Mouse (Mus musculus) lung, adult 2 months (tissue): ENCODE data around the gene Calm3. TPM values are rescaled to one million over a fixed set of nuclear protein-coding genes. Genes with fewer than 3 reads are reported as not detected.

Source experiments
- DNase-seq: peaks from one replicate; pipeline ENCODE4 v3.0.0; 2022
- H3K4me1 ChIP-seq: fragments of 200-500 bp; 2 replicates; pipeline ENCODE4 v1.6.1; 2011; ENCODE audit warnings: low read length; ENCODE audit not compliant: control insufficient read depth, insufficient read depth
- H3K4me3 ChIP-seq: fragments of 200-500 bp; replicated peaks from 2 replicates; pipeline ENCODE3; 2011; ENCODE audit warnings: low read depth, mild to moderate bottlenecking, control low read depth, low read length; ENCODE audit errors: extremely low read depth
- CTCF ChIP-seq: fragments of 200-500 bp; IDR thresholded peaks from 2 replicates; pipeline ENCODE4 v1.5.1; 2011; ENCODE audit warnings: mild to moderate bottlenecking, low read length, control low read depth; ENCODE audit not compliant: insufficient read depth
- POLR2A ChIP-seq: fragments of 200-500 bp; IDR thresholded peaks from 2 replicates; pipeline ENCODE4 v1.6.1; 2011; ENCODE audit warnings: low read depth, mild to moderate bottlenecking, control low read depth, low read length, borderline replicate concordance; ENCODE audit errors: extremely low read depth
- WGBS: fragments of 180-500 bp; shearing (Covaris S2); methylation state at CpG from one replicate; pipeline ENCODE4 v1.1.7; 2018; 5-methylcytosine and 5-hydroxymethylcytosine counted together
- polyA plus RNA-seq: library from polyadenylated mRNA; depleted of rRNA; stranded (reverse); fragments of >200 nt; gene quantifications from 2 replicates; pipeline ENCODE4 v1.2.3, GENCODE M21; 2012

Gene Calm3
- polyA plus RNA-seq, 1 experiment = 279 TPM

- no peaks in the 10 kb centered on the region for H3K4me1 ChIP-seq
- DNase-seq = no peak
- TF ChIP-seq POLR2A = no peak
- TF ChIP-seq CTCF = no peak
- peak overlapping the region; percentile 18 for H3K4me3 ChIP-seq
- WGBS = 34% methylated on average over 95 of the region's 95 CpGs
Observed at GRCm38 (mm10) chr7:16885271-16885776, 38.6 kb downstream of the Calm3 start.

GRCm38 (mm10) chr7:16884334-16884733 lies 39.6 kb downstream of the Calm3 start:
- 82% methylated on average over 4 of the region's 4 CpGs for WGBS
- H3K4me3 ChIP-seq = no peak overlapping the region
- no peaks in the 10 kb centered on the region for H3K4me1 ChIP-seq
- DNase-seq = no peak
- TF ChIP-seq CTCF (no peak), POLR2A (no peak)

GRCm38 (mm10) chr7:16883162-16883561 lies 40.8 kb downstream of the Calm3 start:
- 89% methylated on average over 6 of the region's 6 CpGs for WGBS
- no peak for TF ChIP-seq POLR2A
- TF ChIP-seq CTCF = no peak
- H3K4me3 ChIP-seq = no peak overlapping the region

GRCm38 (mm10) chr7:16880615-16881014 lies 43.3 kb downstream of the Calm3 start:
- TF ChIP-seq CTCF = no peak
- no peak for TF ChIP-seq POLR2A
- Histone ChIP-seq H3K4me3 (no peak overlapping the region), H3K4me1 (peaks cover 1% of the 10 kb centered on the region; the same call in 1 of the 2 replicates)
- no peak for DNase-seq
- 24% methylated on average over 5 of the region's 5 CpGs for WGBS

More at GRCm38 (mm10) chr7:16883162-16883561, 40.8 kb downstream of the Calm3 start:
- DNase-seq = no peak
- no peaks in the 10 kb centered on the region for H3K4me1 ChIP-seq

GRCm38 (mm10) chr7:16879796-16880547 lies 43.9 kb downstream of the Calm3 start:
- no peak overlapping the region for H3K4me3 ChIP-seq
- H3K4me1 ChIP-seq = peaks cover 3% of the 10 kb centered on the region; the same call in 1 of the 2 replicates
- DNase-seq = no peak
- WGBS = 39% methylated on average over 9 of the region's 9 CpGs
- TF ChIP-seq CTCF = no peak
- no peak for TF ChIP-seq POLR2A

GRCm38 (mm10) chr7:16877717-16878116 lies 46.2 kb downstream of the Calm3 start:
- no peak for DNase-seq
- Histone ChIP-seq H3K4me1 (peaks cover 3% of the 10 kb centered on the region; the same call in 1 of the 2 replicates), H3K4me3 (no peak overlapping the region)
- WGBS = 68% methylated on average over 3 of the region's 3 CpGs
- TF ChIP-seq POLR2A (no peak), CTCF (no peak)

- WGBS = 24% methylated on average over 13 of the region's 13 CpGs
- DNase-seq = no peak
- TF ChIP-seq CTCF (no peak), POLR2A (no peak)
Observed at GRCm38 (mm10) chr7:16876608-16877007, 47.3 kb downstream of the Calm3 start.

GRCm38 (mm10) chr7:16876006-16876405 lies 47.9 kb downstream of the Calm3 start:
- Histone ChIP-seq H3K4me1 (peaks cover 3% of the 10 kb centered on the region; the same call in 1 of the 2 replicates), H3K4me3 (peak overlapping the region; percentile 56)
- TF ChIP-seq POLR2A = no peak
- no peak for TF ChIP-seq CTCF
- WGBS = 25% methylated on average over 11 of the region's 11 CpGs
- DNase-seq = no peak

More at GRCm38 (mm10) chr7:16876608-16877007, 47.3 kb downstream of the Calm3 start:
- Histone ChIP-seq H3K4me1 (peaks cover 3% of the 10 kb centered on the region; the same call in 1 of the 2 replicates), H3K4me3 (peak overlapping the region; percentile 7)

GRCm38 (mm10) chr7:16875326-16875725 lies 48.6 kb downstream of the Calm3 start:
- 1% methylated on average over 30 of the region's 42 CpGs for WGBS
- DNase-seq = no peak
- H3K4me3 ChIP-seq = peak overlapping the region; percentile 56
- H3K4me1 ChIP-seq = peaks cover 3% of the 10 kb centered on the region; the same call in 1 of the 2 replicates
- TF ChIP-seq CTCF (no peak), POLR2A (no peak)

- DNase-seq = no peak
- peaks cover 3% of the 10 kb centered on the region; the same call in 1 of the 2 replicates for H3K4me1 ChIP-seq
- no CpG with 5 or more reads among the region's 1 CpGs for WGBS
- TF ChIP-seq CTCF = no peak
- no peak for TF ChIP-seq POLR2A
- H3K4me3 ChIP-seq = peak within 1 kb of the TSS; percentile 56
Observed at GRCm38 (mm10) chr7:16875310-16875325, 48.8 kb downstream of the Calm3 start, which contains the start of gene Dact3. Dact3 (plus strand) TSS chr7:16875317.
